Mouse (Mus musculus) heart, postnatal 36 days (tissue): Measurements from ENCODE around the gene Gm21663. TPM values are rescaled to one million over a fixed set of nuclear protein-coding genes. Genes with fewer than 3 reads are reported as not detected.
"Not testable (repeated sequence)": the region's sequence is repeated elsewhere in the genome, so short reads cannot be mapped to it uniquely, and the experiment has no call there.

Experiments used
- DNase-seq, 2 experiments: peaks; one replicate each; pipeline ENCODE4 v3.0.0; 2021 to 2022
- intact Hi-C: fragments of 180-260 bp; cut with DNase I; formaldehyde crosslinking; loops from one replicate; pipeline ENCODE4 v1.15.1; 2025
- total RNA-seq, 2 experiments: library from RNA; stranded (reverse); gene quantifications; 2 replicates each; pipeline ENCODE4 v1.2.3; 2021

The Gm21663 gene
- not detected for total RNA-seq

- intact Hi-C loops, DNase-seq: not testable (repeated sequence)
Observed at GRCm38 (mm10) chr5:25942281-25942680, at the start of gene Gm21663. Gene Gm21663 (minus strand): TSS chr5:25942381.

GRCm38 (mm10) chr5:25988550-25988949, 46.4 kb upstream of the Gm21663 start, which contains the start of gene Gm21698:
Gene Gm21698 (minus strand): TSS chr5:25988650.
- DNase-seq, intact Hi-C loops: not testable (repeated sequence)

DNA sequence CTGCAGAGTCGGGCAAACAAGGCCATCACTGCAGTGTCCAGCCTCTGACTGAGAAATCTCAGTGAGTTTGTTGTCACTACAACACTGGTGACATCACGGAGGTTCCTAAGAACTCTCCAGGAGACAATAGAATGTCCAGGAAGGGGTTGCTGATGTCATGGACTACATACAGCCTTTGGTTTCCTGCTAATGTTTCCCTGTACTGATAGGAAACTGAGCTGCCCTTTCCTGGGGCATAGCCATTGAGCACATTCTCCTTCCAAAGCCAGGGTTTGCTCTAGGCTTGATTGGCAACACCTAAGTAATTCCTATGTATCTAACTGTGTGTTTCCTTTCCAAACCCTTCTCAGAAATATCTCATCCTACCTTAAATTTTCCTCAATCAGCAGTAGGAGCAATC, 30.4 kb upstream of the Gm21663 start, which contains the start of gene Gm21680:
Gm21680 (minus strand) TSS at position 101 of the 400 bp plus-strand sequence.
- intact Hi-C loops, DNase-seq: not testable (repeated sequence)

DNA sequence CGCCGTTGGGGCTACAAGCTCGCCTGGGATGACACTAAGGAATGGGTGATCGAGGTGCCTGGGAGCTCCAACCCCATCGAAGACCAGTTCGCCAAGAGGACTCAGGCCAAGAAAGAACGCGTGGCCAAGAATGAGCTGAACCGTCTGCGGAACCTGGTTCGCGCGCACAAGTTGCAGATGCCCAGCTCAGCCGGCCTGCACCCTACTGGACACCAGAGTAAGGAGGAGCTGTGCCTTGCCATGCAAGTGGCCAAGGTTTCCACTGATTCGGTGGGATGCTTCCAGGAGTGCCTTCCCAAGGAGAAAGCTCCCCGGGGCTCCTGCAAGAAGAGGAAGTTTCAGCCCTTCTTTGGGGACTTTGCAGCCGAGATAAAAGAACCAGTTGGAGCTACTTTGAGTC, 14.9 kb upstream of the Gm21663 start:
- intact Hi-C loops, DNase-seq: not testable (repeated sequence)

DNA sequence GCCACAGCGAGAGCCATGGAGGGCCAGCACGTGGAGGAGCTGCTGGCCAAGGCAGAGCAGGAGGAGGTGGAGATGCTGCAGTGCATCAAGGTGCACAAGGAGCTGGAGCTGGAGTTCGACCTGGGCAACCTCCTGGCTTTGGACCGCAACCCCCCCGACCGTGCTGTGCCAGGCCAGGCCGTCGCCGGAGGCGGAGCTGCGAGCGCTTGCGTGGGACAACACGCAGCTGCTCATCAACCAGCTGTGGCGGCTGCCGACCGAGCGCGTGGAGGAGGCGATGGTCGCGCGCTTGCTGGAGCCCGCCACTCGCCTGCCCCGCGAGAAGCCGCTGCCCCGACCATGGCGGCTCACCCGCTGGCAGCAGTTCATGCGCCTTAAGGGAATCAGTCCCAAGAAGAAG, 14.4 kb upstream of the Gm21663 start:
- DNase-seq, intact Hi-C loops: not testable (repeated sequence)

DNA sequence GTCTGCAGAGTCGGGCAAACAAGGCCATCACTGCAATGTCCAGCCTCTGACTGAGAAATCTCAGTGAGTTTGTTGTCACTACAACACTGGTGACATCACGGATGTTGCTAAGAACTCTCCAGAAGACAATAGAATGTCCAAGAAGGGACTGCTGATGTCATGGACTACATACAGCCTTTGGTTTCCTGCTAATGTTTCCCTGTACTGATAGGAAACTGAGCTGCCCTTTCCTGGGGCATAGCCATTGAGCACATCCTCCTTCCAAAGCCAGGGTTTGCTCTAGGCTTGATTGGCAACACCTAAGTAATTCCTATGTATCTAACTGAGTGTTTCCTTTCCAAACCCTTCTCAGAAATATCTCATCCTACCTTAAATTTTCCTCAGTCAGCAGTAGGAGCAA, 12.1 kb upstream of the Gm21663 start, which contains the start of gene Gm21671:
Gm21671 (minus strand) TSS at position 101 of the 400 bp plus-strand sequence.
- intact Hi-C loops, DNase-seq: not testable (repeated sequence)

DNA sequence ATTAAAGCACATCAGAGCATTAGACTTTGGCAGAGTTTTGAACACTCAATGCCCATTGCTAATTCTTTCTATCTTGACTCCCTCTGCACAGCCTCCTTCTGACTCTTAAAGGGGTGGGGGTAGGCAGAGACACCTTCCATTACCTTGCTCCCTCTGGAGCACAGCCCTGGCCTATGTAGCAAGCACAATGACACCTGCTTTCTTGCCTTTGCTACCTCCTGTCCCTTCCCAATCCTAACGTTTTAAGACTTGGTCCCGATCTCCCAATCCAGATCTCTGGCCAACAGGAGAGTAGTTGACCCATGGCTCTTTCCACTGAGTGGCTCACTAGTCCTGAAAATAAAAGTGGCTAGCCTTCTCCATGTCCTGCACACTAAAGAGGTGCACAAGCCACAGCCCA, 3.2 kb upstream of the Gm21663 start:
- intact Hi-C loops, DNase-seq: not testable (repeated sequence)

- DNase-seq: peak; percentile 26 to 63
- intact Hi-C loops: no loop called here
Observed at GRCm38 (mm10) chr5:25891321-25891720, 50.9 kb downstream of the Gm21663 start.

- intact Hi-C loops: no loop called here
- DNase-seq: no peak
Observed at GRCm38 (mm10) chr5:25889746-25890382, 52.3 kb downstream of the Gm21663 start.

GRCm38 (mm10) chr5:25886708-25887107, 55.5 kb downstream of the Gm21663 start:
- DNase-seq: no peak
- intact Hi-C loops: no loop called here

Other genes with a start within 250 kb of the Gm21663 start
- 1 to 10 TPM; 5.3 to 5.7 TPM for gene Xrcc2, start 236.6 kb downstream of the Gm21663 start, total RNA-seq
- 10 to 100 TPM; 43.5 to 48.8 TPM for gene Actr3b, start 182.4 kb downstream of the Gm21663 start, total RNA-seq
- not detected for gene Gm21671, start 12.0 kb upstream of the Gm21663 start, total RNA-seq
- not detected for gene Gm21680, start 30.3 kb upstream of the Gm21663 start, total RNA-seq
- under 1 TPM in 1 of 2 experiments, not detected in 1; 0.60 TPM for gene Gm21698, start 46.3 kb upstream of the Gm21663 start, total RNA-seq
- not detected for gene Gm1979, start 62.4 kb upstream of the Gm21663 start, total RNA-seq
- not detected for gene Gm5862, start 80.5 kb upstream of the Gm21663 start, total RNA-seq
- gene Speer4a, start 97.2 kb upstream of the Gm21663 start, total RNA-seq: not detected
- not detected for gene Gm7347, start 116.2 kb upstream of the Gm21663 start, total RNA-seq
- gene Gm10471, start 146.9 kb upstream of the Gm21663 start, total RNA-seq: not detected
- not detected for gene 5031410I06Rik, start 163.0 kb upstream of the Gm21663 start, total RNA-seq
- gene Gm10220, start 179.0 kb upstream of the Gm21663 start, total RNA-seq: under 1 TPM in 1 of 2 experiments, not detected in 1; 0.08 TPM